Mouse (Mus musculus) induced T-regulatory cell, adult 2 months (primary cell): ENCODE measurements around the gene Gga1.
"Not testable (repeated sequence)": the region's sequence is repeated elsewhere in the genome, so short reads cannot be mapped to it uniquely, and the experiment has no call there.

Experiments used
- DNase-seq: peaks from one replicate; pipeline ENCODE4 v3.0.0-alpha.2; 2012; ENCODE audit warnings: low read depth

Gene Gga1

GRCm38 (mm10) chr15:78845321-78845720 lies 31.7 kb upstream of the Gga1 start:
- no peak for DNase-seq

GRCm38 (mm10) chr15:78845867-78846266 lies 31.1 kb upstream of the Gga1 start:
- no peak for DNase-seq

GRCm38 (mm10) chr15:78846352-78846751 lies 30.6 kb upstream of the Gga1 start:
- DNase-seq = peak; percentile 56

GRCm38 (mm10) chr15:78846805-78847204 lies 30.2 kb upstream of the Gga1 start:
- not testable (repeated sequence) for DNase-seq

GRCm38 (mm10) chr15:78848467-78848866 lies 28.5 kb upstream of the Gga1 start:
- peak; percentile 92 for DNase-seq

GRCm38 (mm10) chr15:78849485-78849884 lies 27.5 kb upstream of the Gga1 start:
- DNase-seq = no peak

GRCm38 (mm10) chr15:78850059-78850824 lies 26.7 kb upstream of the Gga1 start:
- no peak for DNase-seq

GRCm38 (mm10) chr15:78850944-78851343 lies 26.0 kb upstream of the Gga1 start:
- no peak for DNase-seq

- peak; percentile 94 for DNase-seq
Observed at GRCm38 (mm10) chr15:78851505-78852153, 25.4 kb upstream of the Gga1 start.

GRCm38 (mm10) chr15:78855303-78855965 lies 21.6 kb upstream of the Gga1 start, which contains the start of gene Lgals2:
Gene Lgals2, minus strand, starts transcription at chr15:78855529.
- DNase-seq = no peak

- no peak for DNase-seq
Observed at GRCm38 (mm10) chr15:78857009-78857408, 20.0 kb upstream of the Gga1 start.

- no peak for DNase-seq
Observed at GRCm38 (mm10) chr15:78859311-78859710, 17.7 kb upstream of the Gga1 start.

- DNase-seq = peak; percentile 66
Observed at GRCm38 (mm10) chr15:78859714-78860113, 17.3 kb upstream of the Gga1 start.

- DNase-seq = no peak
Observed at GRCm38 (mm10) chr15:78862280-78862679, 14.7 kb upstream of the Gga1 start.

GRCm38 (mm10) chr15:78863154-78863553 lies 13.8 kb upstream of the Gga1 start:
- DNase-seq = no peak

- no peak for DNase-seq
Observed at GRCm38 (mm10) chr15:78863852-78864253, 13.1 kb upstream of the Gga1 start.

- no peak for DNase-seq
Observed at GRCm38 (mm10) chr15:78868398-78868797, 8.6 kb upstream of the Gga1 start.

- DNase-seq = no peak
Observed at GRCm38 (mm10) chr15:78868826-78869233, 8.2 kb upstream of the Gga1 start.

GRCm38 (mm10) chr15:78869775-78870174 lies 7.2 kb upstream of the Gga1 start:
- peak; percentile 84 for DNase-seq

GRCm38 (mm10) chr15:78872021-78872608 lies 4.9 kb upstream of the Gga1 start:
- DNase-seq = no peak

- no peak for DNase-seq
Observed at GRCm38 (mm10) chr15:78873803-78874435, 3.1 kb upstream of the Gga1 start.

- no peak for DNase-seq
Observed at GRCm38 (mm10) chr15:78874989-78875388, 2.0 kb upstream of the Gga1 start.
